Comparison of ENCODE assay signal across 8 mouse cellular contexts in the genomic region with DNA sequence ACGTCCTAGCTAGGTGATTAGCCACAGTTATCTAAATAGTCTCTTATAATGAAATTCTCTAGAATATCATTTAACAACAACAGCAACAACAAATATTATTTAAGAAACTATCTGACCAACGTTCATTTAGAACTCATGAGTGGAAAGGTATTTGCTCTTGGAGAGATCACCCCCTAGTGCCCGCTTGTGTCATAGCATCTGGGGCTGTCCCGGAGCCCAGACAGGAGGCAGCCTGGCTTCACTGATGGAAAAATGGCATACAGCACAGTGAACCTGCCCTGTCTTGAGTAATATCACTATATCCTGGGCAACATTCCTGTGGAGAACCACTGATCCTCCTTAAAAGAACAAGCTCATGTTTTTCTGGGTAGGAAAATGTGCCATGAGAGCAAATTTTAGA.
DNase-seq lines count a peak whose midpoint lies in the region; ATAC-seq and TF ChIP-seq lines count a peak whose summit lies in the region.

No protein-coding gene starts in this region.

- peak; percentile 77 for TF ChIP-seq CTCF in lung, adult 2 months (IDR thresholded peaks at IDR 0.05; ENCODE audit: insufficient read depth, low read length)

- no peak overlapping the region for H3K4me3 ChIP-seq in ES-E14 (ENCODE audit: insufficient read depth in 1 of 2, low read depth in 1 of 2, low read length in 2 of 2, poor library complexity in 1 of 2, severe bottlenecking in 1 of 2)
- H3K4me3 ChIP-seq in lung, adult 2 months (replicated peaks; ENCODE audit: extremely low read depth, low read depth, low read length): no peak overlapping the region

- TF ChIP-seq POLR2A in lung, adult 2 months (IDR thresholded peaks at IDR 0.05; ENCODE audit: borderline replicate concordance, extremely low read depth, low read depth, low read length): no peak

- peak; percentile 81 for ATAC-seq in granulocyte monocyte progenitor cell, adult 5-6 weeks (replicated peaks; ENCODE audit: poor library complexity, severe bottlenecking)

- in situ Hi-C loops in ES-E14 (cut with MboI; ENCODE audit: low sequenced_read_pairs in 2 of 2, unreplicated experiment in 2 of 2): no loop called here

- H3K36me3 ChIP-seq in ES-E14 (ENCODE audit: control insufficient read depth, insufficient read depth, low read length, poor library complexity, severe bottlenecking): no peaks in the 10 kb centered on the region

- no peak for DNase-seq in ES-E14 (ENCODE audit: low read depth, low spot score)
- DNase-seq in adrenal gland, adult 2 months: peak; percentile 65
- DNase-seq in embryo, embryonic 10.5 days (ENCODE audit: low spot score): peak; percentile 73
- peak; percentile 69 to 77 for DNase-seq in kidney, postnatal 25 days
- peak; percentile 52 for DNase-seq in lung, adult 2 months
- DNase-seq in retina, postnatal 1 day: peak; percentile 67
- peak; percentile 32 for DNase-seq in yolk sac, embryonic 10.5 days (ENCODE audit: low spot score)

- no peak overlapping the region for H3K27ac ChIP-seq in ES-E14 (ENCODE audit: insufficient read depth, low read depth, low read length, poor library complexity, severe bottlenecking)

- H3K9ac ChIP-seq in ES-E14 (ENCODE audit: insufficient read depth, low read depth, low read length, poor library complexity, severe bottlenecking): no peak overlapping the region

- H3K9me3 ChIP-seq in ES-E14 (ENCODE audit: control insufficient read depth, insufficient read depth, low read depth, low read length): no peaks in the 10 kb centered on the region

- H3K4me1 ChIP-seq in ES-E14 (ENCODE audit: control insufficient read depth in 2 of 2, insufficient read depth in 2 of 2, low read length in 2 of 2, poor library complexity in 1 of 2): peaks cover 0 to 2% of the 10 kb centered on the region in 2 experiments; a peak in 1 of 4 replicates
- H3K4me1 ChIP-seq in lung, adult 2 months (ENCODE audit: control insufficient read depth, insufficient read depth, low read length): no peaks in the 10 kb centered on the region

- WGBS in lung, adult 2 months: 12% methylated on average over 4 of the region's 4 CpGs

TF ChIP-seq in ES-E14, 5 proteins besides CTCF, POLR2A, EP300 and RAD21:
- TF ChIP-seq HCFC1 (IDR thresholded peaks at IDR 0.05; ENCODE audit: borderline replicate concordance, insufficient read depth, low read length) (no peak), ZNF384 (IDR thresholded peaks at IDR 0.05; ENCODE audit: low read depth, low read length) (no peak), MAFK (IDR thresholded peaks at IDR 0.05; ENCODE audit: insufficient read depth, low read depth, low read length) (no peak), ZC3H11A (IDR thresholded peaks at IDR 0.05; ENCODE audit: borderline replicate concordance, low read depth, low read length) (peak; percentile 42; the same call in 1 of the 2 replicates)
